Mouse (Mus musculus) megakaryocyte, embryonic 14.5 days (primary cell): Measurements from ENCODE around the gene Ugdh.

Source experiments
- FLI1 ChIP-seq: IDR thresholded peaks from 2 replicates; pipeline ENCODE4 v1.6.1; 2012; ENCODE audit warnings: low read length, inconsistent platforms, mixed read lengths
- GATA1 ChIP-seq: IDR thresholded peaks from 3 replicates; pipeline ENCODE4 v1.6.1; 2012; ENCODE audit warnings: mixed read lengths, low read length, inconsistent platforms, borderline replicate concordance

DNA sequence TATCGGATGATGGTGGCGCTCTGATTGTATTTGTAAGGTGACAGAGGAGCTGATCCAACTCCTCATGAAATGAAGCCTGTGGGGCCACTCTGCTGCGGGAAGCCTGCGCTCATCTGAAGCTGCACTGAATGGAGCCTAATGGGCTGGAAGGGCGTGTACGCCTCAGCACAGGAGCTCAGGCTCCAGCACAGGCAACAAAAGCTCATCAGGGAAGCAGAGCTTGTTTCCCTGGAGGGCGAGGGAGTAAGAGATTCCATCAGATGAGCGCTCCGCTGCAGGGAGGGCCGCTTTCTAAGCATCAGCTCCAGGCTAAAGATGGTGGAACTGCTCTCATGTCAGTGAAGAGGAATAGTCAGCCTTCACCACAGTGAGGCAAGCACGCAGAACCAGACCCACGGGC, 27.8 kb downstream of the Ugdh start:
- no peak for TF ChIP-seq GATA1
- TF ChIP-seq FLI1 = no peak
